Mouse (Mus musculus) heart, adult 2 months (tissue): ENCODE data around the gene Fancc. TPM values are rescaled to one million over a fixed set of nuclear protein-coding genes. Genes with fewer than 3 reads are reported as not detected.

Experiments used
- DNase-seq, 2 experiments: peaks; one replicate each; pipeline ENCODE4 v3.0.0; 2021
- H3K27ac ChIP-seq: fragments of 200-600 bp; 2 replicates; pipeline ENCODE4 v1.8.1; 2022
- H3K27me3 ChIP-seq: fragments of 200-500 bp; 2 replicates; pipeline ENCODE4 v1.6.1; 2012; ENCODE audit warnings: mild to moderate bottlenecking, low read length, inconsistent platforms, mixed read lengths; ENCODE audit not compliant: control insufficient read depth, insufficient read depth
- H3K36me3 ChIP-seq: fragments of 200-500 bp; 2 replicates; pipeline ENCODE4 v1.6.1; 2012; ENCODE audit warnings: low read length, inconsistent platforms; ENCODE audit not compliant: control insufficient read depth, insufficient read depth
- H3K4me1 ChIP-seq: fragments of 200-500 bp; 2 replicates; pipeline ENCODE4 v1.6.1; 2011; ENCODE audit warnings: low read length; ENCODE audit not compliant: control insufficient read depth, insufficient read depth
- H3K4me3 ChIP-seq: fragments of 200-600 bp; 2 replicates; pipeline ENCODE4 v1.8.1; 2022
- H3K79me2 ChIP-seq: fragments of 200-500 bp; replicated peaks from 2 replicates; pipeline ENCODE4 v1.6.1; 2012; ENCODE audit warnings: mild to moderate bottlenecking, inconsistent platforms, low read length, moderate library complexity, mixed read lengths; ENCODE audit not compliant: control insufficient read depth, insufficient read depth
- H3K9ac ChIP-seq: fragments of 200-500 bp; 2 replicates; pipeline ENCODE4 v1.6.1; 2012; ENCODE audit warnings: low read depth, mild to moderate bottlenecking, control low read depth, inconsistent platforms, low read length, mixed read lengths
- CTCF ChIP-seq: fragments of 200-600 bp; IDR thresholded peaks from 2 replicates; pipeline ENCODE4 v1.8.1; 2022; ENCODE audit warnings: antibody characterized with exemption, mild to moderate bottlenecking, moderate library complexity
- EP300 ChIP-seq: fragments of 200-500 bp; IDR thresholded peaks from 2 replicates; pipeline ENCODE4 v1.6.1; 2011; ENCODE audit warnings: low read depth, low read length, control low read depth; ENCODE audit not compliant: insufficient read depth
- POLR2A ChIP-seq: fragments of 200-500 bp; IDR thresholded peaks from 2 replicates; pipeline ENCODE4 v1.6.1; 2011; ENCODE audit warnings: mild to moderate bottlenecking, low read depth, low read length, control low read depth; ENCODE audit not compliant: insufficient read depth
- WGBS: fragments of 180-500 bp; shearing (Covaris S2); methylation state at CpG from one replicate; pipeline ENCODE4 v1.1.7; 2018; 5-methylcytosine and 5-hydroxymethylcytosine counted together
- intact Hi-C: fragments of 180-260 bp; cut with DNase I; formaldehyde crosslinking; loops from one replicate; pipeline ENCODE4 v1.15.1; 2025
- polyA plus RNA-seq: library from polyadenylated mRNA; depleted of rRNA; stranded (reverse); fragments of >200 nt; gene quantifications from 2 replicates; pipeline ENCODE4 v1.2.3, GENCODE M21; 2012
- total RNA-seq, 2 experiments: library from RNA; stranded (reverse); gene quantifications; 2 replicates each; pipeline ENCODE4 v1.2.3; 2021

Gene Fancc
- total and polyA plus RNA-seq, 3 experiments: 3.3 to 3.7 (median 3.6) TPM

GRCm38 (mm10) chr13:63394304-63395063 is 102.6 kb downstream of the Fancc start:
- no peak overlapping the region for H3K9ac ChIP-seq
- H3K79me2 ChIP-seq: no peaks in the 10 kb centered on the region
- no peaks in the 10 kb centered on the region for H3K4me1 ChIP-seq
- WGBS: 83% methylated on average over 7 of the region's 7 CpGs
- no peak for DNase-seq
- H3K36me3 ChIP-seq: no peaks in the 10 kb centered on the region; the same call in 1 of the 2 replicates
- H3K27me3 ChIP-seq: no peaks in the 10 kb centered on the region
- TF ChIP-seq CTCF (no peak), EP300 (no peak), POLR2A (no peak)
- intact Hi-C loops: no loop called here
- no peak overlapping the region for H3K27ac ChIP-seq
- no peak overlapping the region for H3K4me3 ChIP-seq

DNA sequence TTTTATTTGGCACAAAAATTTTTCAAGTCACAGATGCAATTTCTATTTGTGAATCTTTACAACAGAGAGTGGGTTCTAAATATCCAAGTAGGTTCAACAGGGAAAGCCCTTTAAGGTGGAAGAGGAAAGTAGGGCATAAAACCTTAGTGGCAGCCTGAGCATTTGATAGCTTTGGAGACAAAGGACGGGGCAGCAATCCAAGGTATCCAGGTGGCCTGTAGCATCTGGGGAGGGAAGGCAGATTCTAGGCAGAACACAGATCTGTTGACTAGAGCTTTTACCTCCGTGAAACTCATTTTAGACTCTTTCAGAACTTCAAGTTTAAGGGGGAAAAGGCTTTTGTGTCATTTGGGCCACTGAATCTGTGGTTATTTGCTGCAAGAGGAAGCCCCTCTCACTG is 111.8 kb downstream of the Fancc start:
- no peak for DNase-seq
- Histone ChIP-seq H3K27me3 (no peaks in the 10 kb centered on the region), H3K4me3 (no peak overlapping the region), H3K79me2 (no peaks in the 10 kb centered on the region), H3K27ac (no peak overlapping the region), H3K4me1 (no peaks in the 10 kb centered on the region), H3K36me3 (no peaks in the 10 kb centered on the region), H3K9ac (no peak overlapping the region)
- no peak for TF ChIP-seq CTCF
- WGBS: 90% methylated on average over 2 of the region's 2 CpGs
- intact Hi-C loops: no loop called here

DNA sequence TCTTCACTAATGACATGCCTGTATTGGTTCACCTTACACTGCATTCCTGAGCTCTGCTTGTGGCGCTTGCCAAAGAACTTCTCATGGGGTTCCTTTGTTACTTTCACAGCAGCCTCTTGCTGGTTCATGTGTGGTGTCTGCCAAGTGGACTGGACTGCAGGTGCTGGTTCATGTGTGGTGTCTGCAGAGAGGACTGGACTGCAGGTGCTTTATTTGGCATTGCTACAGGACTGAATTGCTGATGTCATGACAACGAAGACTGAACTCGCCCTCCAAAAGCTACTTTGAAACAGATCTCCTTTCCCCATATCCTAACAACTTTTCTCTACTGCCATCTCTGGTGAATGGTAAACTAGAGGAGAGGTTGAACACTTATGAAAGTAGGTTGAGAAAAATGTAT is 112.3 kb downstream of the Fancc start:
- DNase-seq: no peak
- Histone ChIP-seq H3K9ac (no peak overlapping the region), H3K79me2 (no peaks in the 10 kb centered on the region), H3K36me3 (no peaks in the 10 kb centered on the region), H3K4me3 (no peak overlapping the region), H3K27me3 (no peaks in the 10 kb centered on the region), H3K4me1 (no peaks in the 10 kb centered on the region), H3K27ac (no peak overlapping the region)
- WGBS: 96% methylated on average over 3 of the region's 3 CpGs
- TF ChIP-seq EP300 (no peak), POLR2A (no peak), CTCF (no peak)
- intact Hi-C loops: no loop called here

- intact Hi-C loops: no loop called here
- Histone ChIP-seq H3K27ac (no peak overlapping the region), H3K4me1 (no peaks in the 10 kb centered on the region), H3K36me3 (no peaks in the 10 kb centered on the region), H3K27me3 (no peaks in the 10 kb centered on the region), H3K4me3 (no peak overlapping the region), H3K79me2 (no peaks in the 10 kb centered on the region), H3K9ac (no peak overlapping the region)
- DNase-seq: no peak
- 81% methylated on average over 2 of the region's 2 CpGs for WGBS
- TF ChIP-seq EP300: no peak
Observed at GRCm38 (mm10) chr13:63382206-63382605, 114.9 kb downstream of the Fancc start.

- H3K27ac ChIP-seq: no peak overlapping the region
- H3K79me2 ChIP-seq: no peaks in the 10 kb centered on the region
- intact Hi-C loops: no loop called here
- TF ChIP-seq POLR2A (no peak), CTCF (no peak), EP300 (no peak)
- no peak overlapping the region for H3K4me3 ChIP-seq
- 96% methylated on average over 7 of the region's 7 CpGs for WGBS
- H3K4me1 ChIP-seq: no peaks in the 10 kb centered on the region
- no peaks in the 10 kb centered on the region for H3K36me3 ChIP-seq
- no peaks in the 10 kb centered on the region for H3K27me3 ChIP-seq
- no peak overlapping the region for H3K9ac ChIP-seq
- DNase-seq: no peak
Observed at GRCm38 (mm10) chr13:63373460-63374166, 123.5 kb downstream of the Fancc start.

DNA sequence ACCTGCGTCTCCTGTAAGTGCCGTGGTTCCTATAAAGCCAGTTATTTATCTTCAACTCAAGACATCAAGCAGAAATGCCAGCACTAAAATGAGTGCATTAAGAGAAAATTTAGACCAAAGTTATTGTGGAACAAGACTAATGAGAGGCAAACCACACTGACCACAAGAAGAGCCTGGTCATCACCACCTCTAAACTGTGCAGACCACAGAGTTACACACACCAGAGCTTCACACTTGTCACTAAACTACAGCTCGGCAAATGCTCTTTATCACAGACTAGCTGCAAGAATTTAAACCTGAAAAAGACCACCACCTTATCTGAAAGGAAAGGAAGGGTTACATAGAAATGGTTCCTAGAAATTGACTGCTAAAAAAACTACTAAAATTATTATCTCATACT is 135.3 kb downstream of the Fancc start:
- no peak overlapping the region for H3K4me3 ChIP-seq
- no peak overlapping the region for H3K27ac ChIP-seq
- no peaks in the 10 kb centered on the region for H3K36me3 ChIP-seq
- H3K9ac ChIP-seq: no peak overlapping the region
- 73% methylated on average over 3 of the region's 3 CpGs for WGBS
- no peak for DNase-seq
- H3K27me3 ChIP-seq: no peaks in the 10 kb centered on the region
- no peaks in the 10 kb centered on the region for H3K79me2 ChIP-seq
- intact Hi-C loops: loop anchor here (10.0 kb wide), 1 partner anchor 673 kb away; no protein-coding TSS in a partner anchor
- TF ChIP-seq EP300: no peak
- TF ChIP-seq CTCF: no peak
- TF ChIP-seq POLR2A: no peak
- no peaks in the 10 kb centered on the region for H3K4me1 ChIP-seq
